Mouse (Mus musculus): Measurements from ENCODE around the gene Oscar. TPM values are rescaled to one million over a fixed set of nuclear protein-coding genes. Genes with fewer than 3 reads are reported as not detected.
A peak's percentile ranks its signal among the peaks of the same experiment; 100 is the strongest.

Oscar gene
- total RNA-seq, 1 experiment, result 0.13 TPM

- peak; percentile 65 for DNase-seq (ENCODE audit: low read depth, low spot score)
- H3K4me3 ChIP-seq (ENCODE audit: insufficient read depth in 1 of 2, low read depth in 1 of 2, low read length in 2 of 2, poor library complexity in 1 of 2, severe bottlenecking in 1 of 2), result peak overlapping the region; percentile 68 to 73
- no peaks in the 10 kb centered on the region for H3K9me3 ChIP-seq (ENCODE audit: control insufficient read depth, insufficient read depth, low read depth, low read length)
- H3K27ac ChIP-seq (ENCODE audit: insufficient read depth, low read depth, low read length, poor library complexity, severe bottlenecking), result peak overlapping the region; percentile 78
- TF ChIP-seq HCFC1 (IDR thresholded peaks at IDR 0.05; ENCODE audit: borderline replicate concordance, insufficient read depth, low read length) (no peak), ZC3H11A (IDR thresholded peaks at IDR 0.05; ENCODE audit: borderline replicate concordance, low read depth, low read length) (no peak), CHD2 (IDR thresholded peaks at IDR 0.05; ENCODE audit: low read depth, low read length) (0 out of 2 replicates have a peak, but pooled peaks have one; percentile 31), ZNF384 (IDR thresholded peaks at IDR 0.05; ENCODE audit: low read depth, low read length) (no peak)
- in situ Hi-C loops (cut with MboI; ENCODE audit: low sequenced_read_pairs in 2 of 2, unreplicated experiment in 2 of 2), result no loop called here
- H3K9ac ChIP-seq (ENCODE audit: insufficient read depth, low read depth, low read length, poor library complexity, severe bottlenecking), result peak overlapping the region; percentile 65
- peaks cover 6% of the 10 kb centered on the region in 2 experiments for H3K4me1 ChIP-seq (ENCODE audit: control insufficient read depth in 2 of 2, insufficient read depth in 2 of 2, low read length in 2 of 2, poor library complexity in 1 of 2)
- peaks cover 6% of the 10 kb centered on the region for H3K36me3 ChIP-seq (ENCODE audit: control insufficient read depth, insufficient read depth, low read length, poor library complexity, severe bottlenecking)
These were observed 36.9 kb downstream of the Oscar start for GRCm38 (mm10) chr7:3578952-3579546.

GRCm38 (mm10) chr7:3578196-3578595 lies 37.8 kb downstream of the Oscar start:
- DNase-seq (ENCODE audit: low read depth, low spot score), result no peak
- Histone ChIP-seq H3K4me1 (ENCODE audit: control insufficient read depth in 2 of 2, insufficient read depth in 2 of 2, low read length in 2 of 2, poor library complexity in 1 of 2) (peaks cover 6% of the 10 kb centered on the region in 2 experiments), H3K9ac (ENCODE audit: insufficient read depth, low read depth, low read length, poor library complexity, severe bottlenecking) (peak overlapping the region; percentile 65), H3K27ac (ENCODE audit: insufficient read depth, low read depth, low read length, poor library complexity, severe bottlenecking) (peak overlapping the region; percentile 69; the same call in 1 of the 2 replicates), H3K9me3 (ENCODE audit: control insufficient read depth, insufficient read depth, low read depth, low read length) (no peaks in the 10 kb centered on the region), H3K36me3 (ENCODE audit: control insufficient read depth, insufficient read depth, low read length, poor library complexity, severe bottlenecking) (peaks cover 6% of the 10 kb centered on the region), H3K4me3 (ENCODE audit: insufficient read depth in 1 of 2, low read depth in 1 of 2, low read length in 2 of 2, poor library complexity in 1 of 2, severe bottlenecking in 1 of 2) (peak overlapping the region; percentile 68 to 73)
- 0 out of 2 replicates have a peak, but pooled peaks have one; percentile 8 for TF ChIP-seq ZC3H11A (IDR thresholded peaks at IDR 0.05; ENCODE audit: borderline replicate concordance, low read depth, low read length)
- no peak for TF ChIP-seq HCFC1 (IDR thresholded peaks at IDR 0.05; ENCODE audit: borderline replicate concordance, insufficient read depth, low read length)
- TF ChIP-seq ZNF384 (IDR thresholded peaks at IDR 0.05; ENCODE audit: low read depth, low read length), result peak; percentile 77
- in situ Hi-C loops (cut with MboI; ENCODE audit: low sequenced_read_pairs in 2 of 2, unreplicated experiment in 2 of 2), result no loop called here

- no peak overlapping the region for H3K4me3 ChIP-seq (ENCODE audit: insufficient read depth in 1 of 2, low read depth in 1 of 2, low read length in 2 of 2, poor library complexity in 1 of 2, severe bottlenecking in 1 of 2)
- TF ChIP-seq MAFK (IDR thresholded peaks at IDR 0.05; ENCODE audit: insufficient read depth, low read depth, low read length) (no peak), ZNF384 (IDR thresholded peaks at IDR 0.05; ENCODE audit: low read depth, low read length) (no peak), HCFC1 (IDR thresholded peaks at IDR 0.05; ENCODE audit: borderline replicate concordance, insufficient read depth, low read length) (no peak), CHD2 (IDR thresholded peaks at IDR 0.05; ENCODE audit: low read depth, low read length) (no peak), ZC3H11A (IDR thresholded peaks at IDR 0.05; ENCODE audit: borderline replicate concordance, low read depth, low read length) (no peak)
- no peaks in the 10 kb centered on the region for H3K9me3 ChIP-seq (ENCODE audit: control insufficient read depth, insufficient read depth, low read depth, low read length)
- in situ Hi-C loops (cut with MboI; ENCODE audit: low sequenced_read_pairs in 2 of 2, unreplicated experiment in 2 of 2), result no loop called here
- H3K4me1 ChIP-seq (ENCODE audit: control insufficient read depth in 2 of 2, insufficient read depth in 2 of 2, low read length in 2 of 2, poor library complexity in 1 of 2), result peaks cover 6% of the 10 kb centered on the region in 2 experiments
- no peak for DNase-seq (ENCODE audit: low read depth, low spot score)
- H3K36me3 ChIP-seq (ENCODE audit: control insufficient read depth, insufficient read depth, low read length, poor library complexity, severe bottlenecking), result peaks cover 6% of the 10 kb centered on the region
- no peak overlapping the region for H3K27ac ChIP-seq (ENCODE audit: insufficient read depth, low read depth, low read length, poor library complexity, severe bottlenecking)
- no peak overlapping the region for H3K9ac ChIP-seq (ENCODE audit: insufficient read depth, low read depth, low read length, poor library complexity, severe bottlenecking)
These were observed 39.4 kb downstream of the Oscar start for GRCm38 (mm10) chr7:3576354-3577124.

- no peak overlapping the region for H3K9ac ChIP-seq (ENCODE audit: insufficient read depth, low read depth, low read length, poor library complexity, severe bottlenecking)
- no peak for TF ChIP-seq ZC3H11A (IDR thresholded peaks at IDR 0.05; ENCODE audit: borderline replicate concordance, low read depth, low read length)
- TF ChIP-seq MAFK (IDR thresholded peaks at IDR 0.05; ENCODE audit: insufficient read depth, low read depth, low read length), result no peak
- no peak for TF ChIP-seq ZNF384 (IDR thresholded peaks at IDR 0.05; ENCODE audit: low read depth, low read length)
- no peak for TF ChIP-seq HCFC1 (IDR thresholded peaks at IDR 0.05; ENCODE audit: borderline replicate concordance, insufficient read depth, low read length)
- no peak for TF ChIP-seq CHD2 (IDR thresholded peaks at IDR 0.05; ENCODE audit: low read depth, low read length)
These were observed 41.7 kb downstream of the Oscar start for GRCm38 (mm10) chr7:3574216-3574615.

More at GRCm38 (mm10) chr7:3574216-3574615, 41.7 kb downstream of the Oscar start:
- in situ Hi-C loops (cut with MboI; ENCODE audit: low sequenced_read_pairs in 2 of 2, unreplicated experiment in 2 of 2), result no loop called here
- Histone ChIP-seq H3K27ac (ENCODE audit: insufficient read depth, low read depth, low read length, poor library complexity, severe bottlenecking) (no peak overlapping the region; the same call in 1 of the 2 replicates), H3K4me3 (ENCODE audit: insufficient read depth in 1 of 2, low read depth in 1 of 2, low read length in 2 of 2, poor library complexity in 1 of 2, severe bottlenecking in 1 of 2) (no peak overlapping the region), H3K9me3 (ENCODE audit: control insufficient read depth, insufficient read depth, low read depth, low read length) (no peaks in the 10 kb centered on the region), H3K36me3 (ENCODE audit: control insufficient read depth, insufficient read depth, low read length, poor library complexity, severe bottlenecking) (peaks cover 6% of the 10 kb centered on the region), H3K4me1 (ENCODE audit: control insufficient read depth in 2 of 2, insufficient read depth in 2 of 2, low read length in 2 of 2, poor library complexity in 1 of 2) (peaks cover 0 to 6% of the 10 kb centered on the region in 2 experiments; a peak in 2 of 4 replicates)
- DNase-seq (ENCODE audit: low read depth, low spot score), result no peak
